Mouse (Mus musculus) thymus, adult 2 months (tissue): ENCODE results near the gene Nyap1.

Experiments
- CTCF ChIP-seq: fragments of 200-500 bp; IDR thresholded peaks from 2 replicates; pipeline ENCODE4 v1.5.1; 2012; ENCODE audit warnings: mild to moderate bottlenecking, control low read depth, low read length, moderate library complexity, borderline replicate concordance; ENCODE audit not compliant: control insufficient read depth, poor library complexity, insufficient read depth; ENCODE audit errors: extremely low read depth
- POLR2A ChIP-seq: fragments of 200-500 bp; IDR thresholded peaks from 2 replicates; pipeline ENCODE4 v1.6.1; 2012; ENCODE audit warnings: mild to moderate bottlenecking, low read length, control low read depth, moderate library complexity; ENCODE audit not compliant: control insufficient read depth, poor library complexity, insufficient read depth; ENCODE audit errors: extremely low read depth

GRCm38 (mm10) chr5:137779053-137779933 lies 37.9 kb upstream of the Nyap1 start:
- TF ChIP-seq CTCF: no peak
- no peak for TF ChIP-seq POLR2A
